Mouse (Mus musculus): ENCODE data around the gene Gm49320.
"Not testable (repeated sequence)": the region's sequence is repeated elsewhere in the genome, so short reads cannot be mapped to it uniquely, and the experiment has no call there.

The Gm49320 gene

GRCm38 (mm10) chr8:4226739-4227347 is 11.8 kb upstream of the Gm49320 start, which contains the start of gene Lrrc8e:
Gene Lrrc8e (plus strand): TSS chr8:4226827.
- no peak for DNase-seq

GRCm38 (mm10) chr8:4227919-4228318 is 10.7 kb upstream of the Gm49320 start:
- no peak for DNase-seq

- DNase-seq = no peak
These were observed 8.9 kb upstream of the Gm49320 start for GRCm38 (mm10) chr8:4229784-4230183.

- DNase-seq = no peak
These were observed 7.9 kb upstream of the Gm49320 start for GRCm38 (mm10) chr8:4230612-4231351.

- DNase-seq = no peak
These were observed 741 bp upstream of the Gm49320 start for GRCm38 (mm10) chr8:4237814-4238433.

- no peak for DNase-seq
These were observed 677 bp downstream of the Gm49320 start for GRCm38 (mm10) chr8:4239193-4239890.

- no peak for DNase-seq
These were observed 6.4 kb downstream of the Gm49320 start for GRCm38 (mm10) chr8:4245061-4245460.

- no peak for DNase-seq
These were observed 7.1 kb downstream of the Gm49320 start for GRCm38 (mm10) chr8:4245737-4246136.

GRCm38 (mm10) chr8:4247241-4247640 is 8.6 kb downstream of the Gm49320 start:
- DNase-seq = no peak

- no peak for DNase-seq
These were observed 9.4 kb downstream of the Gm49320 start, which contains the start of gene Tgfbr3l for GRCm38 (mm10) chr8:4247951-4248540. Gene Tgfbr3l (plus strand): TSS chr8:4248214.

- DNase-seq = no peak
These were observed 10.5 kb downstream of the Gm49320 start for GRCm38 (mm10) chr8:4249213-4249612.

GRCm38 (mm10) chr8:4250306-4250970 is 11.8 kb downstream of the Gm49320 start:
- peak; percentile 88 for DNase-seq

GRCm38 (mm10) chr8:4252116-4252760 is 13.6 kb downstream of the Gm49320 start:
- no peak for DNase-seq

- peak; percentile 96 for DNase-seq
These were observed 14.5 kb downstream of the Gm49320 start, which contains the start of gene Snapc2 for GRCm38 (mm10) chr8:4252934-4253841. Gene Snapc2 (plus strand): TSS chr8:4253080.

- peak; percentile 71 for DNase-seq
These were observed 15.3 kb downstream of the Gm49320 start for GRCm38 (mm10) chr8:4254001-4254400.

GRCm38 (mm10) chr8:4255471-4255870 is 16.8 kb downstream of the Gm49320 start:
- not testable (repeated sequence) for DNase-seq

GRCm38 (mm10) chr8:4256911-4257310 is 18.2 kb downstream of the Gm49320 start:
- peak; percentile 94 for DNase-seq

GRCm38 (mm10) chr8:4257350-4257749 is 18.7 kb downstream of the Gm49320 start:
- DNase-seq = no peak

- peak; percentile 85 for DNase-seq
These were observed 19.6 kb downstream of the Gm49320 start for GRCm38 (mm10) chr8:4258233-4258632.

GRCm38 (mm10) chr8:4258678-4259077 is 20.0 kb downstream of the Gm49320 start:
- no peak for DNase-seq

Measured in right cerebral cortex, adult 18-20 months (tissue).